In the genomic region with DNA sequence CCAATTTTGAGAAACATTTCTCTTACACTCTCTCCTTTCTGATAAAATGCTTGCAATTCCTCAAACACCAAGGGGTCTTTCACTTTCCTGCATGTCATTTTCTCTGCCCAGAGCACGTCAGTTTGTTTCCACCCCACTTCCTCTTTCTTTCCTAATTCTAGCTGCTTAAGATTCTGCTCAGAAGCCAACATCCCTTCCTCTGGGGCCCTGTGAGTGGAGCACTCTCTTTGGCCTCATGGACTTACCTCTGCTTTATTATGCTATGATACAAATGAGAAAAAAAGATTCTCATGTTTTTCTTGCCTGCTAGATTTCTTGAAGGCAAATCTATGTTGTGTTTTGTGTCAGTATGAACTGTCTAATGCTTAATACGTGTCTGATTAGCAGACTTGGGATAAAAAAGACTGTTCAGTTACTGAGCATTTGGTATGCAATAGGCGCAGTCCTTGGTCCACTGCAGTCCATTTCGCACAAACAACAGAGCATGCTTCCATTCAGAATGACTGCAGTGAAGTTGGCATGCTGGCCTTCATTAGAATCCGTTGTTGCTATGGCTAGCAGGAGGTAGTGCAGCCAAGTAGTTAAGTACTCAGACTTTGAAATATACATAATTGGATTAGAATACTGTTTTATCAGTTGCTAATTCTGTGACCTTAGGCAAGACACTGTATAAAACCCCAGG, we compare ENCODE assay signal across 8 mouse cellular contexts.
DNase-seq lines count a peak whose midpoint lies in the region; ATAC-seq and TF ChIP-seq lines count a peak whose summit lies in the region.
"Had no signal": no experiment of that assay in that cellular context is flagged by ENCODE, and none has a peak within 500 bp of the region (broad histone marks: within the 10 kb centered on the region; RNA-seq: fewer than 3 reads in every experiment).

No protein-coding gene starts in this region.

- no peak overlapping the region for H3K4me2 ChIP-seq in liver, embryonic 15.5 days
- no peak overlapping the region for H3K4me2 ChIP-seq in liver, embryonic 11.5 days
- H3K4me2 ChIP-seq in heart, embryonic 16.5 days (ENCODE audit: low read depth, low read length), result no peak overlapping the region
- no peak overlapping the region for H3K4me2 ChIP-seq in midbrain, postnatal 0 days (ENCODE audit: low read depth, low read length, poor library complexity, severe bottlenecking)
- no peak overlapping the region for H3K4me2 ChIP-seq in stomach, postnatal 0 days (replicated peaks; ENCODE audit: low read depth)

- no peak overlapping the region for H3K9ac ChIP-seq in liver, embryonic 15.5 days
- no peak overlapping the region for H3K9ac ChIP-seq in liver, embryonic 11.5 days (ENCODE audit: low read depth, low read length)
- no peak overlapping the region for H3K9ac ChIP-seq in heart, embryonic 16.5 days (ENCODE audit: low read length)
- H3K9ac ChIP-seq in midbrain, postnatal 0 days (replicated peaks; ENCODE audit: low read length, poor library complexity, severe bottlenecking), result no peak overlapping the region
- H3K9ac ChIP-seq in stomach, postnatal 0 days (ENCODE audit: low read length), result no peak overlapping the region

- TF ChIP-seq CTCF in midbrain, postnatal 0 days (IDR thresholded peaks at IDR 0.05), result no peak
- TF ChIP-seq CTCF in stomach, postnatal 0 days (IDR thresholded peaks at IDR 0.05; ENCODE audit: low read depth), result no peak
- no peak for TF ChIP-seq CTCF in thymus, adult 2 months (IDR thresholded peaks at IDR 0.05; ENCODE audit: borderline replicate concordance, control insufficient read depth, extremely low read depth, insufficient read depth, low read length, poor library complexity)

- TF ChIP-seq EP300 in stomach, postnatal 0 days (optimal IDR thresholded peaks at IDR 0.05), result no peak

- H3K4me1 ChIP-seq in liver, embryonic 15.5 days (replicated peaks), result no peaks in the 10 kb centered on the region
- no peaks in the 10 kb centered on the region for H3K4me1 ChIP-seq in liver, embryonic 11.5 days (replicated peaks; ENCODE audit: control insufficient read depth, insufficient read depth, low read length)
- H3K4me1 ChIP-seq in heart, embryonic 16.5 days (ENCODE audit: control insufficient read depth, insufficient read depth, low read length), result peaks cover 19% of the 10 kb centered on the region
- H3K4me1 ChIP-seq in midbrain, postnatal 0 days (ENCODE audit: insufficient read depth, low read length), result 0 out of 2 replicates have a peak, but pooled peaks cover 3% of the 10 kb centered on the region
- H3K4me1 ChIP-seq in stomach, postnatal 0 days (replicated peaks; ENCODE audit: control insufficient read depth, insufficient read depth), result no peaks in the 10 kb centered on the region
- H3K4me1 ChIP-seq in thymus, adult 2 months (replicated peaks; ENCODE audit: control insufficient read depth, insufficient read depth, low read length), result no peaks in the 10 kb centered on the region

- H3K4me3 ChIP-seq in liver, embryonic 15.5 days (replicated peaks), result no peak overlapping the region
- H3K4me3 ChIP-seq in liver, embryonic 11.5 days (ENCODE audit: low read depth, low read length), result no peak overlapping the region
- H3K4me3 ChIP-seq in heart, embryonic 16.5 days (ENCODE audit: low read length), result no peak overlapping the region
- H3K4me3 ChIP-seq in midbrain, postnatal 0 days (ENCODE audit: low read depth, low read length), result no peak overlapping the region
- H3K4me3 ChIP-seq in stomach, postnatal 0 days (ENCODE audit: low read depth, low read length), result no peak overlapping the region
- H3K4me3 ChIP-seq in thymus, adult 2 months (ENCODE audit: control insufficient read depth, insufficient read depth, low read length), result no peak overlapping the region

- 45% methylated on average over 5 of the region's 5 CpGs for WGBS in liver, embryonic 15.5 days (ENCODE audit: insufficient replicate concordance)
- WGBS in liver, embryonic 11.5 days, result 65% methylated on average over 5 of the region's 5 CpGs
- WGBS in heart, embryonic 16.5 days, result 72% methylated on average over 5 of the region's 5 CpGs
- 28% methylated on average over 5 of the region's 5 CpGs for WGBS in midbrain, postnatal 0 days
- WGBS in stomach, postnatal 0 days, result 70% methylated on average over 5 of the region's 5 CpGs
- 81% methylated on average over 5 of the region's 5 CpGs for whole genome bisulfite sequencing in thymus, adult 2 months

- no peaks in the 10 kb centered on the region for H3K9me3 ChIP-seq in liver, embryonic 15.5 days (replicated peaks)
- H3K9me3 ChIP-seq in liver, embryonic 11.5 days (ENCODE audit: control insufficient read depth, low read length), result no peaks in the 10 kb centered on the region
- H3K9me3 ChIP-seq in heart, embryonic 16.5 days (replicated peaks; ENCODE audit: control insufficient read depth, low read length), result no peaks in the 10 kb centered on the region
- H3K9me3 ChIP-seq in midbrain, postnatal 0 days (ENCODE audit: low read length), result no peaks in the 10 kb centered on the region
- H3K9me3 ChIP-seq in stomach, postnatal 0 days (ENCODE audit: control insufficient read depth, low read length), result no peaks in the 10 kb centered on the region

- no peak for TF ChIP-seq POLR2A in thymus, adult 2 months (IDR thresholded peaks at IDR 0.05; ENCODE audit: control insufficient read depth, extremely low read depth, insufficient read depth, low read length, poor library complexity)

- H3K27ac ChIP-seq in liver, embryonic 15.5 days (replicated peaks), result 0 out of 2 replicates have a peak overlapping the region, but pooled peaks have one; percentile 2
- no peak overlapping the region for H3K27ac ChIP-seq in liver, embryonic 11.5 days (ENCODE audit: low read depth, low read length)
- H3K27ac ChIP-seq in heart, embryonic 16.5 days (ENCODE audit: low read length), result peak overlapping the region; percentile 55
- peak overlapping the region; percentile 55 for H3K27ac ChIP-seq in midbrain, postnatal 0 days (ENCODE audit: low read depth, low read length)
- no peak overlapping the region for H3K27ac ChIP-seq in stomach, postnatal 0 days (replicated peaks)
- no peak overlapping the region for H3K27ac ChIP-seq in thymus, adult 2 months (ENCODE audit: control insufficient read depth, insufficient read depth, low read length)

- ATAC-seq in liver, embryonic 15.5 days (ENCODE audit: insufficient read depth), result no peak
- no peak for ATAC-seq in liver, embryonic 11.5 days (replicated peaks; ENCODE audit: low FRiP score)
- no peak for ATAC-seq in heart, embryonic 16.5 days (replicated peaks; ENCODE audit: extremely low read depth, insufficient read depth, low FRiP score)
- peak; percentile 88 for ATAC-seq in midbrain, postnatal 0 days (ENCODE audit: low FRiP score)
- no peak for ATAC-seq in stomach, postnatal 0 days (ENCODE audit: low FRiP score, low TSS enrichment)

- no peaks in the 10 kb centered on the region for H3K36me3 ChIP-seq in liver, embryonic 15.5 days (replicated peaks)
- no peaks in the 10 kb centered on the region for H3K36me3 ChIP-seq in liver, embryonic 11.5 days (ENCODE audit: control insufficient read depth, insufficient read depth, low read length)
- H3K36me3 ChIP-seq in heart, embryonic 16.5 days (ENCODE audit: control insufficient read depth, insufficient read depth), result no peaks in the 10 kb centered on the region
- no peaks in the 10 kb centered on the region for H3K36me3 ChIP-seq in midbrain, postnatal 0 days (ENCODE audit: insufficient read depth, low read length)
- H3K36me3 ChIP-seq in stomach, postnatal 0 days (ENCODE audit: control insufficient read depth, insufficient read depth, low read length), result no peaks in the 10 kb centered on the region
- H3K36me3 ChIP-seq in thymus, adult 2 months (ENCODE audit: control insufficient read depth, insufficient read depth, low read length), result no peaks in the 10 kb centered on the region

- no peaks in the 10 kb centered on the region for H3K27me3 ChIP-seq in liver, embryonic 15.5 days
- no peaks in the 10 kb centered on the region for H3K27me3 ChIP-seq in liver, embryonic 11.5 days (replicated peaks; ENCODE audit: control insufficient read depth, insufficient read depth, low read length)
- no peaks in the 10 kb centered on the region for H3K27me3 ChIP-seq in heart, embryonic 16.5 days (ENCODE audit: control insufficient read depth, insufficient read depth, low read length)
- H3K27me3 ChIP-seq in midbrain, postnatal 0 days (ENCODE audit: insufficient read depth, low read length), result no peaks in the 10 kb centered on the region
- H3K27me3 ChIP-seq in stomach, postnatal 0 days (ENCODE audit: control insufficient read depth, insufficient read depth, low read length), result no peaks in the 10 kb centered on the region
- no peaks in the 10 kb centered on the region for H3K27me3 ChIP-seq in thymus, adult 2 months (ENCODE audit: control insufficient read depth, insufficient read depth, low read length)

- no peak for DNase-seq in liver, embryonic 11.5 days (ENCODE audit: low spot score)
- DNase-seq in cerebellum, adult 8-10 months, result peak; percentile 38
- DNase-seq in midbrain, postnatal 0 days (ENCODE audit: low spot score), result peak; percentile 84
- no peak for DNase-seq in stomach, postnatal 0 days (ENCODE audit: low spot score)
- DNase-seq in thymus, adult 2 months, result no peak
- DNase-seq: gastrocnemius, postnatal 10 days had no signal

Comparison
In these comparisons a context has a peak if more than half of its experiments do, and no peak if none do; other contexts are left out.
1. H3K27ac ChIP-seq: peak in liver, embryonic 15.5 days (single experiment), heart, embryonic 16.5 days (single experiment) and midbrain, postnatal 0 days (single experiment); none in liver, embryonic 11.5 days (single experiment), stomach, postnatal 0 days (single experiment) and thymus, adult 2 months (single experiment).
2. DNase-seq: peak in cerebellum, adult 8-10 months (single experiment) and midbrain, postnatal 0 days (single experiment); none in liver, embryonic 11.5 days (single experiment), stomach, postnatal 0 days (single experiment) and thymus, adult 2 months (single experiment).